ENCODE assay signal across 25 mouse cellular contexts in genomic region chr19:40733849-40734248, GRCm38 (mm10). TPM values are rescaled to one million over a fixed set of nuclear protein-coding genes. Genes with fewer than 3 reads are reported as not detected.
DNase-seq lines count a peak whose midpoint lies in the region; ATAC-seq and TF ChIP-seq lines count a peak whose summit lies in the region.
"Had no signal": no experiment of that assay in that cellular context is flagged by ENCODE, and none has a peak within 500 bp of the region (broad histone marks: within the 10 kb centered on the region; RNA-seq: fewer than 3 reads in every experiment).

No protein-coding gene starts in this region.

- no peaks in the 10 kb centered on the region for H3K9me3 ChIP-seq in midbrain, embryonic 14.5 days (ENCODE audit: control insufficient read depth, low read length)
- no peaks in the 10 kb centered on the region for H3K9me3 ChIP-seq in midbrain, embryonic 10.5 days (replicated peaks)
- H3K9me3 ChIP-seq: embryonic facial prominence, embryonic 13.5 days; hindbrain, embryonic 10.5 days; liver, embryonic 13.5 days; stomach, embryonic 15.5 days had no signal

- no peak for DNase-seq in frontal cortex, postnatal 25 days (ENCODE audit: low spot score in 2 of 2)
- DNase-seq in midbrain, embryonic 14.5 days = peak; percentile 59
- no peak for DNase-seq in midbrain, embryonic 10.5 days (ENCODE audit: low spot score)
- peak; percentile 56 for DNase-seq in brain, embryonic 14.5 days (ENCODE audit: low read depth)
- no peak for DNase-seq in thymus, postnatal 36 days
- DNase-seq: adrenal gland, postnatal 36 days; cerebellum, adult 18-20 months; cerebellum, postnatal 25 days; embryo, embryonic 11 days; kidney, postnatal 25 days; liver, embryonic 13.5 days; thymus, adult 2 months had no signal

- H3K27ac ChIP-seq in midbrain, embryonic 14.5 days (replicated peaks; ENCODE audit: low read depth, low read length) = no peak overlapping the region
- no peak overlapping the region for H3K27ac ChIP-seq in midbrain, embryonic 10.5 days (replicated peaks)
- peak overlapping the region; percentile 49 for H3K27ac ChIP-seq in olfactory bulb, adult 2 months (ENCODE audit: insufficient read depth, low read depth, low read length)
- H3K27ac ChIP-seq: embryonic facial prominence, embryonic 13.5 days; hindbrain, embryonic 10.5 days; layer of hippocampus, adult 2 months; liver, embryonic 13.5 days; stomach, embryonic 15.5 days had no signal

- H3K4me2 ChIP-seq in midbrain, embryonic 14.5 days (ENCODE audit: low read length) = no peak overlapping the region
- H3K4me2 ChIP-seq: embryonic facial prominence, embryonic 13.5 days; heart, embryonic 11.5 days; liver, embryonic 13.5 days; lung, embryonic 14.5 days; stomach, embryonic 15.5 days had no signal

- TF ChIP-seq POLR2A in brain, embryonic 14.5 days (IDR thresholded peaks at IDR 0.05; ENCODE audit: borderline replicate concordance, extremely low read depth, insufficient read depth, insufficient read length, poor library complexity, severe bottlenecking) = no peak
- TF ChIP-seq POLR2A in olfactory bulb, adult 2 months (IDR thresholded peaks at IDR 0.05; ENCODE audit: insufficient read depth, low read depth, low read length) = no peak

- H3K9ac ChIP-seq in midbrain, embryonic 14.5 days (replicated peaks; ENCODE audit: low read length) = no peak overlapping the region
- H3K9ac ChIP-seq: embryonic facial prominence, embryonic 13.5 days; liver, embryonic 13.5 days; lung, embryonic 14.5 days; stomach, embryonic 15.5 days had no signal

- H3K36me3 ChIP-seq in midbrain, embryonic 14.5 days (ENCODE audit: control insufficient read depth, insufficient read depth, low read length) = no peaks in the 10 kb centered on the region; the same call in 1 of the 2 replicates
- H3K36me3 ChIP-seq in midbrain, embryonic 10.5 days = no peaks in the 10 kb centered on the region
- H3K36me3 ChIP-seq: embryonic facial prominence, embryonic 13.5 days; hindbrain, embryonic 10.5 days; liver, embryonic 13.5 days; stomach, embryonic 15.5 days had no signal

- H3K4me1 ChIP-seq in midbrain, embryonic 14.5 days (ENCODE audit: control insufficient read depth, insufficient read depth, low read length) = peaks cover 7% of the 10 kb centered on the region
- H3K4me1 ChIP-seq in midbrain, embryonic 10.5 days = peaks cover 14% of the 10 kb centered on the region
- peaks cover 25% of the 10 kb centered on the region for H3K4me1 ChIP-seq in olfactory bulb, adult 2 months (ENCODE audit: control insufficient read depth, insufficient read depth, low read length)

- H3K27me3 ChIP-seq in midbrain, embryonic 14.5 days (ENCODE audit: control insufficient read depth, insufficient read depth, low read length) = no peaks in the 10 kb centered on the region
- no peaks in the 10 kb centered on the region for H3K27me3 ChIP-seq in midbrain, embryonic 10.5 days (ENCODE audit: low read depth, poor library complexity, severe bottlenecking)
- H3K27me3 ChIP-seq: embryonic facial prominence, embryonic 13.5 days; liver, embryonic 13.5 days; stomach, embryonic 15.5 days had no signal

- ATAC-seq in frontal cortex, adult (ENCODE audit: low TSS enrichment) = peak; percentile 66
- ATAC-seq in midbrain, embryonic 14.5 days (ENCODE audit: low FRiP score, low TSS enrichment) = no peak
- ATAC-seq: intestine, postnatal 0 days had no signal

- WGBS in midbrain, embryonic 14.5 days = 40% methylated on average over 4 of the region's 4 CpGs
- WGBS in midbrain, embryonic 10.5 days = 75% methylated on average over 4 of the region's 4 CpGs
- 27% methylated on average over 4 of the region's 4 CpGs for WGBS in olfactory bulb, adult 2 months

- H3K4me3 ChIP-seq in midbrain, embryonic 14.5 days (replicated peaks; ENCODE audit: low read depth, low read length) = no peak overlapping the region
- H3K4me3 ChIP-seq in midbrain, embryonic 10.5 days = no peak overlapping the region
- H3K4me3 ChIP-seq in olfactory bulb, adult 2 months (ENCODE audit: insufficient read depth, low read depth, low read length) = no peak overlapping the region
- H3K4me3 ChIP-seq: embryonic facial prominence, embryonic 13.5 days; erythroblast, embryonic 14.5 days; hindbrain, embryonic 10.5 days; layer of hippocampus, adult 2 months; liver, embryonic 13.5 days; stomach, embryonic 15.5 days had no signal

- TF ChIP-seq CTCF in brain, embryonic 14.5 days (IDR thresholded peaks at IDR 0.05; ENCODE audit: borderline replicate concordance, extremely low read depth, insufficient read depth, insufficient read length) = no peak
- no peak for TF ChIP-seq CTCF in olfactory bulb, adult 2 months (IDR thresholded peaks at IDR 0.05; ENCODE audit: insufficient read depth, low read depth, low read length)

RNA-seq across cellular contexts. Expression of gene Cc2d2b, which starts 14.7 kb away (rescaled TPM):
- polyA plus RNA-seq in midbrain, embryonic 14.5 days (2014; fragmentation: Nextera tagmentation; extraction: Ambion mirVana) = 0.26 and 0.32 TPM in 2 replicates
- 0.06 and 0.22 TPM in 2 replicates for polyA plus RNA-seq in midbrain, embryonic 10.5 days (2016; fragmentation: Nextera tagmentation; extraction: Ambion mirVana)
- 0.09 and 0.34 TPM in 2 replicates for polyA plus RNA-seq in brain, embryonic 14.5 days (2012; rRNA removed)
- polyA plus RNA-seq in olfactory bulb, adult 2 months (2012; ENCODE audit: insufficient read depth, insufficient read length, low replicate concordance, missing spikeins) = not detected in 2 replicates
- polyA plus RNA-seq: erythroblast, embryonic 14.5 days; heart, postnatal 0 days; kidney, embryonic 14.5 days; lung, embryonic 14.5 days; neural tube, embryonic 11.5 days; thymus, adult 2 months had no signal

Comparison
In these comparisons a context has a peak if more than half of its experiments do, and no peak if none do; other contexts are left out.
1. DNase-seq: peak in midbrain, embryonic 14.5 days (single experiment) and brain, embryonic 14.5 days (single experiment); none in frontal cortex, postnatal 25 days (0 of 2), midbrain, embryonic 10.5 days (single experiment) and thymus, postnatal 36 days (0 of 2).